Mouse (Mus musculus) thymus, adult 2 months (tissue): ENCODE data around the gene Serpina6. TPM values are rescaled to one million over a fixed set of nuclear protein-coding genes. Genes with fewer than 3 reads are reported as not detected.

Source experiments
- DNase-seq: peaks from one replicate; pipeline ENCODE4 v3.0.0; 2021
- H3K27ac ChIP-seq: fragments of 200-500 bp; 2 replicates; pipeline ENCODE4 v1.5.1; 2012; ENCODE audit warnings: low read length, control low read depth; ENCODE audit not compliant: control insufficient read depth, insufficient read depth
- H3K27me3 ChIP-seq: fragments of 200-500 bp; 2 replicates; pipeline ENCODE4 v1.6.1; 2012; ENCODE audit warnings: mild to moderate bottlenecking, low read length, moderate library complexity, mixed read lengths; ENCODE audit not compliant: control insufficient read depth, insufficient read depth
- H3K36me3 ChIP-seq: fragments of 200-500 bp; 2 replicates; pipeline ENCODE4 v1.6.1; 2012; ENCODE audit warnings: mild to moderate bottlenecking, low read length, moderate library complexity; ENCODE audit not compliant: control insufficient read depth, insufficient read depth
- H3K4me1 ChIP-seq: fragments of 200-500 bp; replicated peaks from 2 replicates; pipeline ENCODE4 v1.6.1; 2012; ENCODE audit warnings: low read length; ENCODE audit not compliant: control insufficient read depth, insufficient read depth
- H3K4me3 ChIP-seq: fragments of 200-500 bp; 2 replicates; pipeline ENCODE4 v1.5.1; 2012; ENCODE audit warnings: mild to moderate bottlenecking, low read length, control low read depth, moderate library complexity; ENCODE audit not compliant: control insufficient read depth, insufficient read depth
- CTCF ChIP-seq: fragments of 200-500 bp; IDR thresholded peaks from 2 replicates; pipeline ENCODE4 v1.5.1; 2012; ENCODE audit warnings: mild to moderate bottlenecking, control low read depth, low read length, moderate library complexity, borderline replicate concordance; ENCODE audit not compliant: control insufficient read depth, poor library complexity, insufficient read depth; ENCODE audit errors: extremely low read depth
- POLR2A ChIP-seq: fragments of 200-500 bp; IDR thresholded peaks from 2 replicates; pipeline ENCODE4 v1.6.1; 2012; ENCODE audit warnings: mild to moderate bottlenecking, low read length, control low read depth, moderate library complexity; ENCODE audit not compliant: control insufficient read depth, poor library complexity, insufficient read depth; ENCODE audit errors: extremely low read depth
- WGBS: fragments of 180-500 bp; shearing (Covaris S2); methylation state at CpG from one replicate; pipeline ENCODE4 v1.1.7; 2018; 5-methylcytosine and 5-hydroxymethylcytosine counted together
- polyA plus RNA-seq: library from polyadenylated mRNA; depleted of rRNA; stranded (reverse); fragments of >200 nt; gene quantifications from 2 replicates; pipeline ENCODE4 v1.2.3, GENCODE M21; 2012; rRNA removed

The Serpina6 gene
- polyA plus RNA-seq, 1 experiment = not detected

GRCm38 (mm10) chr12:103615141-103615540, 41.9 kb downstream of the Serpina6 start:
- Histone ChIP-seq H3K4me3 (no peak overlapping the region), H3K27me3 (no peaks in the 10 kb centered on the region), H3K36me3 (no peaks in the 10 kb centered on the region), H3K4me1 (no peaks in the 10 kb centered on the region), H3K27ac (no peak overlapping the region)
- TF ChIP-seq CTCF (no peak), POLR2A (no peak)
- no peak for DNase-seq
- 91% methylated on average over 1 of the region's 1 CpGs for WGBS

GRCm38 (mm10) chr12:103601839-103602238, 55.2 kb downstream of the Serpina6 start:
- no peaks in the 10 kb centered on the region for H3K4me1 ChIP-seq
- H3K4me3 ChIP-seq = no peak overlapping the region
- 92% methylated on average over 3 of the region's 3 CpGs for whole genome bisulfite sequencing
- H3K27me3 ChIP-seq = no peaks in the 10 kb centered on the region
- no peak for DNase-seq
- no peaks in the 10 kb centered on the region for H3K36me3 ChIP-seq
- TF ChIP-seq POLR2A (no peak), CTCF (no peak)
- H3K27ac ChIP-seq = no peak overlapping the region

GRCm38 (mm10) chr12:103600364-103600763, 56.6 kb downstream of the Serpina6 start:
- H3K27ac ChIP-seq = no peak overlapping the region
- H3K4me1 ChIP-seq = no peaks in the 10 kb centered on the region
- no peak for DNase-seq
- no peak overlapping the region for H3K4me3 ChIP-seq
- TF ChIP-seq POLR2A (no peak), CTCF (no peak)
- H3K36me3 ChIP-seq = no peaks in the 10 kb centered on the region
- H3K27me3 ChIP-seq = no peaks in the 10 kb centered on the region
- 65% methylated on average over 3 of the region's 3 CpGs for WGBS

- no peak overlapping the region for H3K27ac ChIP-seq
- DNase-seq = no peak
- WGBS = 74% methylated on average over 2 of the region's 2 CpGs
- no peaks in the 10 kb centered on the region for H3K4me1 ChIP-seq
- H3K27me3 ChIP-seq = no peaks in the 10 kb centered on the region
- no peak overlapping the region for H3K4me3 ChIP-seq
- H3K36me3 ChIP-seq = no peaks in the 10 kb centered on the region
- TF ChIP-seq CTCF (no peak), POLR2A (no peak)
Observed at GRCm38 (mm10) chr12:103598411-103598810, 58.6 kb downstream of the Serpina6 start.

Other genes starting within 250 kb of the Serpina6 start
- 1.7 and 2.1 TPM in 2 replicates for gene 9330161L09Rik, start 249.4 kb downstream of the Serpina6 start, polyA plus RNA-seq
- gene Ddx24, start 231.4 kb downstream of the Serpina6 start, polyA plus RNA-seq = 50.8 and 54.8 TPM in 2 replicates
- 457 and 540 TPM in 2 replicates for gene Ifi27, start 223.0 kb downstream of the Serpina6 start, polyA plus RNA-seq
- gene Ifi27l2a, start 213.5 kb downstream of the Serpina6 start, polyA plus RNA-seq = 1,465 and 2,132 TPM in 2 replicates
- 0.62 and 1.1 TPM in 2 replicates for gene Ifi27l2b, start 200.0 kb downstream of the Serpina6 start, polyA plus RNA-seq
- gene Ppp4r4, start 124.9 kb downstream of the Serpina6 start, polyA plus RNA-seq = 0.12 and 0.15 TPM in 2 replicates
- gene Serpina10, start 25.8 kb downstream of the Serpina6 start, polyA plus RNA-seq = 0.19 and 0.43 TPM in 2 replicates
- gene Serpina16, start 18.9 kb upstream of the Serpina6 start, polyA plus RNA-seq = not detected in 2 replicates
- 0.08 TPM in 1 of 2 replicates, not detected in the other for gene Serpina1f, start 38.3 kb upstream of the Serpina6 start, polyA plus RNA-seq
- gene Serpina1d, start 116.4 kb upstream of the Serpina6 start, polyA plus RNA-seq = 0.13 and 10.8 TPM in 2 replicates
- gene Serpina1b, start 173.2 kb upstream of the Serpina6 start, polyA plus RNA-seq = 1.6 and 15.5 TPM in 2 replicates
- gene Serpina1a, start 206.3 kb upstream of the Serpina6 start, polyA plus RNA-seq = 1.1 and 10.4 TPM in 2 replicates
- 0.13 and 15.1 TPM in 2 replicates for gene Serpina1c, start 247.7 kb upstream of the Serpina6 start, polyA plus RNA-seq